Mouse (Mus musculus) liver, embryonic 14.5 days (tissue): Measurements from ENCODE around the gene Ccl6.
"Not testable (repeated sequence)": the region's sequence is repeated elsewhere in the genome, so short reads cannot be mapped to it uniquely, and the experiment has no call there.

Experiments
- CTCF ChIP-seq: IDR thresholded peaks from 2 replicates; pipeline ENCODE4 v1.5.1; 2016; ENCODE audit warnings: antibody characterized with exemption, low read depth, control low read depth
- EP300 ChIP-seq: IDR thresholded peaks from 2 replicates; pipeline ENCODE4 v1.6.1; 2016; ENCODE audit warnings: antibody characterized with exemption, low read depth

- not testable (repeated sequence) for TF ChIP-seq EP300, CTCF
Measured at GRCm38 (mm10) chr11:83551037-83551436, 41.9 kb downstream of the Ccl6 start.
